Mouse (Mus musculus): ENCODE measurements around the gene Rreb1.

GRCm38 (mm10) chr13:37993376-37993703 is 215.1 kb downstream of the Rreb1 start:
- TF ChIP-seq CTCF (IDR thresholded peaks at IDR 0.05; ENCODE audit: low read depth, low read length) (no peak), POLR2A (IDR thresholded peaks at IDR 0.05; ENCODE audit: extremely low read depth, insufficient read depth, low read length) (no peak)

All from liver, adult 2 months (tissue).